Mouse (Mus musculus): ENCODE measurements around the gene Cd19.

The Cd19 gene

DNA sequence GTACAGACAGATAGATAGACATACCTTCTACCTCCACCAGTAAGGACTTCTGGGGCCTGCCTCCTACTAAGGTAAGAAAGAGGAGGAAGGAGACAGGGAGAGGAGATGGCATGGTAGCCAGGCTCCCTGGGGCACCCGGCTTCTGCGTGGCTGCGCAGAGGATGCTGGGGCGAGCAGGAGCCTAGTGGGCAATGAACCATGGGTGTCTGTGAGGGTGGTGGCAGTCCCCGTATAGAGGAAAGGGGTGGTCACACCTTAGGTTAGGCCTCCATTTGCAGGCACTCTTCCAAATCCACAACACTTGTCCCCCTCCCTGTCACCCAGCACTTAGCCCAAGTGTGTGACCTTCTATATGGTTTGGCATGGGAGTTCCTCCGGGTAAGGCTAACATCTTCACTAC, at the start of gene Cd19:
TSS of gene Cd19 (minus strand) at position 165 of the 400 bp plus-strand sequence.
- no peak for DNase-seq

DNA sequence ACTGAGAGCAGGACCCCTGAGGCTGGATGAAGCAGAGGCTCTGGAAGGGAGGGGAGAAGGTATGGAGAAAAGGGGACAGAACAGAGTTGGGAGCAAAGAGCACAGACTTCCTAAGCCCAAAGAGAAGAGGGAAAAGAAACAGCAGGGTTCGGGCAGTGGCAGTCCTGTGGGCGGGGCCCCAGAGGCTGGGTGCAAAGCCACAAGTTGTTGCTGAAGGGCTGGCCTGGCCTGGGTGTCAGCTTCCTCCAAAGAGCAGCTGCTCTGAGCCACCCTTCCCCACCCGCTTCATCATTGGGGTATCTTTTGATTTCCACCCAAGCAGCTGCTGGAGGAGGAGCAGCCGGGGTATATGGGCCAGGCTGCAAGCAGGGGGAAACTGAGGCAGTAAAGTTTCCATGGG, 49.4 kb upstream of the Cd19 start:
- DNase-seq = peak; percentile 47

DNA sequence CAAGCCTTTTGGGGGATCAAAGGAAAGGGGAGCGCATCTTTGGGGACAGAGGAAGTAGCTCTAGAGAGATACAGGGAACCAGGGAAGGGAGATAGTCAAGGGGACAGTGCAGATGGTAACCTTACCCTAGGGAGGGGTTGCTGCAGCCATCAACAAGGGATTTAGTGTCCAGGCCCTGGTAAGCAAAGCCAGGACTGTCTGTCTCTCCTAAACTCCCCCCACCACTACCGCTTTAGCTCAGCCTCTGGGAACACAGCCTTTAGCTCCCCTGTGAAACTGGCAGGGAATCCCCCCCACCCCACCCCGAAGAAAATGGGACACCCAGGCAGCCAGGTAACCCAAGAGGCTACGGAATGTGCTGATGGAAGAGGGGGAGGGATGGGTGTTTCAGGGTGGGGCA, 48.9 kb upstream of the Cd19 start:
- no peak for DNase-seq

DNA sequence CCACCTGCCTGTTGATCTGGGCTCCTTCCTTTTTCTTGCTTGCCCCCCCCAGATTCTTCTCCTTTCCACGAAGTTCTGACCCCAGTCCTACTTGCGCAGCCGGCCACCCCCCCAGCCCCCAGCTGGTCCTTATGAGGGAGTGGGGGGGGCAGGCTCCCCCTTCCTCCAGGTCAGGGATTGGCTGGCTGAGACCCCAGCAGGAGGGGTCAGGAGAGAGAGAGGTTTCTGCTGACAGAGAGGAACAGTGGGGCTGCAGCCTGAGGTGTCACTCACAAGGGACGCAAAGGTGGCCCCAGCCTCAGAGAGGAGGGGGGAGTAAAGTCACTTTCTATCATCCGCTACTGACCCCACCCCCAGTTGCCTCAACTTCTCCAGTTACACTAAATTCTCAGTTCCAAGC, 48.3 kb upstream of the Cd19 start, which contains the start of gene Atp2a1:
TSS of gene Atp2a1 (minus strand) at position 105 of the 400 bp plus-strand sequence.
- no peak for DNase-seq

DNA sequence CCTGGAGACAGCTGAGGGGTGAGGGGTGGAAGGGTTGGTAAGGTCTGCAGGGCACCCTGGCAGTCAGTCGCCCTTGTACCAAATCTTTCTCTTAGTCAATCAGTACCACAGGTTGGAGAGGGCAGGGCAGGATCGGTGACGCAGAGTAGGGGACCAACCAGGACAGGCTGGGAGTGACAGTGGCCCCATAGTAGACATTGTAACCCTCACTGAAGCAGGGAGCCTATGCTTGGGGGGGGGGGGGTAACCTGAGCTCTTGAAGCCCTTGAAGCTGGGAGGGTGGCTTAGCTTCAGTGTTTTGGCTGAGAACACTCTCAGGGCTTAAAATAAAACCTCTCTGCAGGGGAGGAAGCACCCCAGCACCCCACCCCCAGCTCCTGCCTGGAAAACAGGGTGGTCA, 46.9 kb upstream of the Cd19 start:
- no peak for DNase-seq

DNA sequence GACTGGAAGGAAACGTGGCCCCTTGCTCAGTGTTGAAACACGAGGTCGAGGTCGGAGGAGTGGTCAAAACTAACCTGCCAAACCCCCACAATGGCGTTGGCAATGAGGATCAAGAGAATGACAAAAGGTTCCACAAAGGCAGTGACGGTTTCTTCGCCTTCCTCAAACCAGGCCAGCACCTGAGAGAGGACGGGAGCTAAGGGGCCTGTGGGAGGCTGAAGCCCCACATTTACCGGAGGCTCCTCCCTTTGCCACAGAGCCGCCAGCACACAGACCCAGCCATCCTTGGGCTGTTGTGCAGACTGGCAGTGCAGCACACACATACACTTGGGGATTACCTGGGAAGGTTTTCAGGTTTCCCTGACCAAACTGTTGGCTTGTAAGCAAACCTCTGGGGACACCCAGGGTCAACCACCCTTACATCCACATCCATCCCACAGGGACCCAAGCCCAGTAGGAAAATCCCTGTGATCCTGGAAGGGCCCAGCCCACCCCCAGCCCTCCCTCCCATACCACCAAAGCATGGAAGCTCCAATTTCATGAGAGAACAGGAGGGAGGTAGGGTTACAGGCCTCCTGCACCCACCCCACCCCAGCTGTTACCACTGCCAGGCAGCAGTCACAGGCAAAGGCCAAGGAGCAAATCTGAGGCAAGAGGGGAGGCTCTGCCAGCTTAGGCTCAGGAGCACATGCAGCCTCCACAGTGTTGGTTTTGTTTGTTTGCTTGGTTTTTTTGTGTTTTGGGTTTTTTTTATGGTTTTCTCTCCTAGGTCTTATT, 46.1 kb upstream of the Cd19 start:
- DNase-seq = no peak

DNA sequence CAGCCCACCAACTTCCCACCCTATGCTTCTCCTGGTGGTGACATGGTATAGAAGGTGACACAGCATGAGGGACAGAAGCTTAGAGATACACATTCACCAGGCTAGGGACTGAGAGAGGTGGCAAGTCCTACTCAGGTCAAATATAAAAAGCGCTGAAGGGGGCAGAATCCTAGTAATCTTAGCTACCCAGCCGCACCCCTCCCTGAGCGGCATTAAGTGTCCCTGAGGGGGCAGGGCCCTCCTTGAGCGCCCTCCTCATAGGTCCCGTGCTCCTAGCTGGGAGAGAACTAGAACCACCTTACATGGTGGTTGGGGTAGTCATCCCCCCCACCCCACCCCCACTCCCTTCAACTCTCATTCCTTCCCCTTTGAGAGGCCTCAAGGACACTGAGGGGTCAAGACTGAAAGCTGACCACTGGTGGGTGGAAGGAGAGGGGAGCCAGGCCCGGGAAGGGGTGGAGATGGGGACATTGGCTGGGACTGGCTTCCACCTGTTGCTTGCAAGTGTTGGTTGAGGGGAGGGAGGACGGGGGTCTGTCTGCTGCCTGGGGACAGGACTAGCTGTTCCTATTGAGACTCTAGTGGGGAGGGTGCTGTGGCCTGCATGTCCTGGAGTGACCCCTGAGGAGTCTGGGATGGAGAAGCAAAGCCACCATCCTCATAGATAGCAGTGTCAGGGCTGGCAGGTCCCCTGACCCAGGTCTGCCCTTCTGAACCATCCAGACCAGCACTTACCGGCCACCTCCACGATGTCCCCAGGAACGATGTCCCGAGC, 44.3 kb upstream of the Cd19 start:
- DNase-seq = no peak

DNA sequence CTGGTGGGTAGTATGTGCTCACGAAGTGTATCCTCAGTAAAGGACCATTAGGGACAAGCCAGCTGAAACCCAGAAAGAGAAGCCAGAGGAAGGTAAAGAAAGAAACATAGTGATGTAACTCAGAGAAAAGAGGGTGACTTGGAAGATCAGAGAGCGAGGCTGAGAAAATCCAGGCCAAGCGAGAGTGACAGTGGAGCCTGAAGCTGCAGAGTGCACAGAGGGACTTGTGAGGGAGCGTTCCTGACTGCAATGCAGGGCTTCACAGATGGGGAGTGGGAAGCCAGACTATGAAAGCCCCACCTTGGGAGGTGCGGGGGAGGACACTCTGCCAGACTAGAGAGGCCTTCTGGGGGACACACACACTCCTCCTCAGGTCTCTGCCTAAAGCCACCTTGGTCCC, 43.5 kb upstream of the Cd19 start:
- DNase-seq = no peak

DNA sequence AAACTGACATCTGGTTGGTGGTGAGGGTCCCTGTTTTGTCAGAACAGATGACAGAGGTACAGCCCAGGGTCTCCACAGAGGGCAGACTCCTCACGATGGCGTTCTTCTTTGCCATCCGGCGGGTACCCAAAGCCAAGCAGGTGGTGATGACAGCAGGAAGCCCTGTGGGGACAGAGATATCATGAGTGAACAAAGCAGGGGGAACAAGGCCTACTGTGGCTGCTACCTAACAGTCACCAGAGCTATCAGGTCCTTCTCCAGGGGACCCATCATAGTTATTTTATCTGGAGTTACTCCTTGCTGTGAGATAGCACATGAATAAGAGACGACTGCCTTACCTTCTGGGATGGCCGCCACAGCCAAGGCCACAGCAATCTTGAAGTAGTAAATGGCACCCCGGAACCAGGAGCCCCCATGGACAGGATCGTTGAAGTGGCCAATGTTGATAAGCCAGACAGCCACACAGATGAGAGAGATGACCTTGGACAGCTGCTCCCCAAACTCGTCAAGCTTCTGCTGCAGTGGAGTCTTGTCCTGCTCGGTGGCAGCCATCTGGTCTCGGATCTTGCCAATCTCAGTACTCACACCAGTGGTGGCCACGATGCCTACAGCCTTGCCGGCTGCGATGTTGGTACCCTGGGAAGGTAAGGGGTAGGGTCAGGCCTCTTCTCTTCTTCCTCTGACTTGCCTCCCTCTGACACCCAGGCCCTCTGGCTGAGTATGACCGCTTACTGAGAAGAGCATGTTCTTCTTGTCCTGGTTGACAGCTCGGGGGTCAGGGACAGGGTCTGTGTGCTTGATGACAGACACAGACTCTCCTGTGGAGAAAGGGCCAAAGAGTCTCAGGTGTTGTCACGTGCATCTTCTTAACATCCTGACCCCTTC, 41.9 kb upstream of the Cd19 start:
- DNase-seq = no peak

DNA sequence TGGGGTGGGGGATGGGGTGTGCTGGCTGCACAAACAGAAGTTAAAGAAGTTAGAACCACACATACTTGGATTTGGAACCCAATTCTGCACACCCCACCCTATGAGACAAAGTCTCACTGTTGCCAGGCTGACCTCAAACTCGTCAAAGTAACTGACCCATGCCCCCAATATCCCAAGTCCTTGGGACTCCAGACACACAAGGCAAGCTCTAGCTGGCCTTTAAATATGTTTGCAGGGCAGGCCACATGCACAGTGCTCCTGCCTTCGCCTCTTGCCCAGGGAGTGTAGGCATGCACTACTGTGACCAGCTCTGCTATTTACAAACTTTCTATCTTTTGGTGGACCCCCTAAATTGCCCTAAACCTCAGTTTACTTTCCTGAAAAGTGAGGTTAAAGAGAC, 40.6 kb upstream of the Cd19 start:
- DNase-seq = no peak

DNA sequence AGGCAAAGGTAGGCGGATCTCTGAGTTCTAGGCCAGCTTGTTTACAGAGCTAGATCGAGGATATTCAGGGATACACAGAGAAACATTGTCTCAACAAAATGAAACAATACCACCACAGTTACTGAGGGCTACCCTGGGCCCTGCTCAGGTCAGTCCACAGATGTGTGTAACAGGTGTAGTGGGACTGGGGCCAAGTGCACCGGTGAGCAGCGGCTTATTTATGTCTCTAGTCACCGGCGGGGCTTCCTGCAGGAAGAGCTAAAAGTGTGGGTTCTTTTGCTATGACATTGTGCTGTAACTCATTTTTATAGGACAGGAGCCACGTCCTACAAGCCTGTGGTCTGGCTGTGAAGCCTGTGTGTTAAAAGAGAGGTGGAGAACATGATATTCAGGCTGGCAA, 39.2 kb upstream of the Cd19 start:
- DNase-seq = no peak

DNA sequence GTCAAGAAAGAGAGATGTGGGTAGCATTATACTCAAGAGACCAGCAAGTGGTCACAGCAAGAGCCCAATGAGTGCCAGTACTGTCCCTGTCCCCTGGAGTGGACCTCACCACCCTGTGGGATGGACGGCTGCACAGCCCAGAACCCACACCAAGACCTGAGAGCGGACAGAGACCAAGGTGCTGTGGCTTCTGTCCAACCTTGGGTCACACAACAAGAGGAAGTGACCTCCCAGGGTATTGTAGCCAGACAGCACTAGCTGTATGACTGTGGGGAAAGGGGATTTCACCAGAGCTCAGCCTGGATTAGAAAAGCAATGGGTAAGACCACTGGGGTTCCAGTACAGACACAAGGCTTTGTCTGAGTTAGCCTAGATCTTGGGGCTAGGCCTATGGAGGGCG, 37.6 kb upstream of the Cd19 start:
- DNase-seq = no peak

DNA sequence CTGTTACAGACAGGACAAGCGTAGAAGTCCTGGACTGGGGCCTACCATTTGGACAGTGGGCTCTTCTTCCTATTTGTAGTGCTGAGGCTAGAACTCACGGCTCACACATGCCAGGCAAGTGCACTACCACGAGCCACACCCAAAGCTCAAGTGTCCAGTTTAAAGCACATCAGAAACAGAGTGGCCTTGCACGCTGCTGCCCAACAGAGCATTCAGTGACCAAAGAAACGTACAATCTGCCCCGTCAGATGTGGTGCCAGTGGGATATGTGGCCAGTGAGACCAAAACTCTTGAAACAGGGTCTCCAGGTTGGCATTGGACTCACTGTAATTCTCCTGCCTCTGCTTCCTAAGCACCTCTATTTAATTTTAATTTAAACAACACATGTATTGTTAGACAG, 36.0 kb upstream of the Cd19 start:
- no peak for DNase-seq

DNA sequence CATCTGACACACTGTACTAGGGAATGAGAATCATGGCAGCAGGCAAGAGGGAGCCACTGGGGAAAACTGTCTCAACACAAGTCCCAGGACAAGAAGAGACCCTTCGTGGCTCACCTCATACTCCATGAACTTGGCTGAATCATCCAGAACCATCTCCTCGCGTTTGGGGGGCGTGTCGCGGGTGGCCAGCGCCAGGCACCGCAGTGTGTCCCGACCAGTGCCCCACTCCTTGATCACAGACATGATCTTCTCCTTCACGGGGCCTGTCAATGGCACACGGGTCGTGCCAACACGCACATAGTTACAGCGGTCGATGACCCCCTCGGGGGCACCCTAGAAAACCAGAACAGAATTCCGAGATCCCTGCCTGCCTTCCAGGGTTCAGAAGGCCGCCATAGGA, 35.3 kb upstream of the Cd19 start:
- DNase-seq = no peak

DNA sequence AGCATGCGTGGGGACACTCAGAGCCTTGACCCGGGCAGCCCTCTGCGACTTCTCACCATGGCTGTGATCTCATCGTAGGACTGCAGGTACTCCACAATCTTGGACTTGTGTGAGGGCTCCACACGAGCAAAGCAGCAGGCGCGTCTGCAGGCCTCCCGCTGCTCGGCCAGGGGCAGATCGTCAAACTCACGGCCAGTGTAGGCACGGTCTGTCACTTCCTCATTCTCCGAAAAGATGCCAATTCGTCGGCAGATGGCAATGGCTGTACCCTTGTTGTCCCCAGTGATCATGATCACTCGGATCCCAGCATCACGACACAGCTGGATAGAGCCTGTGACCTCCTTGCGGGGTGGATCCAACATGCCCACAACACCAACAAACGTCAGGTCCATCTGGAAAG, 33.8 kb upstream of the Cd19 start:
- no peak for DNase-seq

DNA sequence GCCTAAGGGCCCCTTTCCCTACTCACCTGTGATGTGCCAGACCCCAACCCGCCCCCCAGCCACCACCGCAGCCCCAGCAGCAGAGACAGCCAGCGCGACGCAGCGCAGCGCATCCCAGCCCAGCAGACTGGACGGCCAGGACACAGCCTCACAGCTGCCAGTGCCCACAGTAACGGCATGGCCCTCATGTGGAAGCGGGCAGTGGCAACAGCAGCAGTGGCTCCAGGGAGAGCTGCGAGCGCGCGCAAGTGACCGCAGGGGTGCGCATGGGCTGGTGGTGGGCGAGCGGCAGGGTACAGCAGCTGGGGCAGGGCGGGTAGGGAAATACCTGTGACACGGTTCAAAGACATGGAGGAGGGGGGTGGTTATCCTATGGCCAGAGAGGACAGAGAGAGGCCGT, 31.5 kb upstream of the Cd19 start:
- DNase-seq = no peak

DNA sequence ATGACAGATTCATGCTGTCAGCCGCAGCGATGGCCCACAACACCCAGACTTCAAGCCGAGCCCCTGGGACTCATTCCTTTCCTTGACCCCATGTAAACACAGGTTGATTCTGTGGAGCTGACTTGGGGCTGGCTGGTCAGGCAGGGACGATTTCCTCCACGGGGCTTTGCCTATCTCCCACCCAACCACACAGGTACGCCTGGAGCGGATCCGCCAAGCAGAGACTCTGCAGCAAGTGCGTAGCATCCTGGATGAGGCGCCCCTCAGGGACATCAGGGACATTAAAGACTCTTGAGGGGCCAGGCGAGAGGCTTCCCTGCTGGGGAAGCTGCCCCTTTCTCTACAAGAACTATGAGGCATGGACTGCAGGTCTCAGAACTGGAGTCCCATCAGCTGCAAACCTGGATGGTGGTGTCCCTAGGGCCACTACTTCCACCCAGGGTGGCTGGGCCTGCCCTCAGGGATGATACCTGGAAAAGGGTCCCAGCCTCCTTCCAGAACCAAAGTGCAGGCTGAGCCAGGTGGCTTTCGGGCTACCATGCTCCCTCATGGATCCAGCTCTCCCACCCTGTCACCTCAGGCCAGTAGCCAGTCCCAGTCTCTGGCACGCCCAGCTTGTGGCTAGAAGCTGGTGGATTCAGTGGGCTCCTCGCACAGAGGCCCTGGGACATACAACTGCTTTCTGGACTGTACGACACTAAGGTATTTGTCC, 30.6 kb upstream of the Cd19 start:
- no peak for DNase-seq

DNA sequence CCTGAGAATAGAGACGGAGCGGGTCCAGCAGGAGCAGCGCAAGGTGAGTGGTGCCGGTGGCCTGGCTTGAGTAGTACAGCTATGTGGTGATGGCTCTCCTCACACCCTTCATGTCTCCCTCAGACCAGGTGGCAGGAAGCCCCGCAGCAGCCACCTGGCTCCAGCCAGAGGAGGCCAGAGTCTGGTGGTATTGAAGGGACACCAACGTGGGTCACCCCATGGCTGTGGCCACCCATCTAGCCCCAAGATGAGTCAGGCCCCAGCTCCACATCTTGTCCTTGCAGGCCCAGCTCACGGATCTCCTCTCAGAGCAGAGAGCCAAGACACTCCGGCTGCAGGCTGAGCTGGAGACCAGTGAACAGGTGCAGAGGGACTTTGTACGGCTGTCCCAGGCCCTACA, 29.8 kb upstream of the Cd19 start:
- no peak for DNase-seq

DNA sequence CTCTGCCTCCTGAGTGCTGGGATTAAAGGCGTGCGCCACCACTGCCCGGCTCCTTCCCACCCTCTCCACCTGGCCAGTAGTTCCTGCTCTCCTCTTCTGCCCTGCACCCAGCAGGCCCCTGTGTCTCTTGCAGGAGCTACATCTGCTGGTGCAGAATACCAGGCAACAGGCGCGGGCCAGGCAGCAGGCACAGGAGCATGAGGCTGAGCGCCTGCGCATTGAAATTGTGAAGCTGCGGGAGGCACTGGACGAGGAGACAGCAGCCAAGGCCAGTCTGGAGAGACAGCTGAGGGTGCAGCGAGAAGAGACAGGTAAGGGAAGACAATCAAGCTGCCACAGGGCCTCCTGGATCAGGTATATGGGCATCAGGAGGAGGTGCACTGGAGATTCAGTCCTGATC, 29.3 kb upstream of the Cd19 start:
- DNase-seq = no peak

DNA sequence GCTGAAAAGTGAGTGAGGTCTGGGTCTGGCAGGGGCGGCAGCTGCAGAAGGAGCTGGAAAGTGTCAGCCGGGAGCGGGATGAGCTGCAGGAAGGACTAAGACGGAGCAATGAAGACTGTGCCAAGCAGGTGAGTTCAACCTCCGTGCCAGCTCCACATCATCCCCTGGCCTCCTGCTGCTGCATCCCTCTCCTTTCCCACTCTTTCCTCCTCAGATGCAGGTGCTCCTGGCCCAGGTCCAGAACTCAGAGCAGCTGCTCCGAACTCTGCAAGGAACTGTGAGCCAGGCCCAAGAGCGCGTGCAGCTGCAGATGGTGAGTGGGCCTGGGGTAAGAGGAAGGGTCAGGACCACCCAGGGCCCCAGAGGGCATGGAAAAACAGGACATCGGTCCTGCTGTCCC, 25.4 kb upstream of the Cd19 start:
- no peak for DNase-seq

DNA sequence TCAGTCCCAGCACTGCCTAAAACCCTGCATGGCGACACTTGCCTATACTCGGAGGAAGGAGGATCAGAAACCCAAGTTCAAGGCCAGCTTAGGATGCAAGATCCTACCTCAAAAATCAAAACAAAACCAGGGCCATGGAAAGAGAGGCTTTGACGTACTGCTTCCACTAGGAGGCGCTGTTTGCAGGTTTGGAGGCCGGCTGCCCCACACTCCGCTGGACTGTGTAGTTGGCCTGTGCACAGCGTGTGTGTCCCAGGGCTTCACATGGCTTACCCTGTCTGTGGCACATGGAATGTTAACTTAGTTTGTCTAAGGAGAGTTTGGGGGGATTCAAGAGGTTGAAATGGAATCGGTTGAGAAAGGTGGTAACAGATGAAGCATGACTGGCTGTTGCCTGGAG, 22.2 kb upstream of the Cd19 start:
- DNase-seq = peak; percentile 64

DNA sequence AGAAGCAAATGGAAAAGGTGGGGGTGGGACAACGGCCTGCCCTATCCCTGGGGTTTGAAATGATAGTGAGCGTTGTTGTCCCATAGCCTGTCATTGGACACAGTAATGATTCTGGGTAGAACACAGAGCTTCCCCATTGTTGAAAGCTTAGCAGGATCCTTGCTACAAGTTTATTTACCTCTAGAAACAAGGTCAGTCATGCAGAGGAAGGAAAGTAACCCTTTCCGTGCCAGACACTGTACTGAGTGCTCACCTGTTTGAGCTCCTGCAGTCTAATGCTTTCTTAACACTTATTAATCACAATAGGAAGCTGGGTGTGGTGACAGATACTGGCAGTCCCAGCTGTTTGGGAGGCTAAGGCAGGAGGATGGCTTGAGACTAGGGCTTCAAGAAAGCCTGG, 21.1 kb upstream of the Cd19 start:
- DNase-seq = no peak

DNA sequence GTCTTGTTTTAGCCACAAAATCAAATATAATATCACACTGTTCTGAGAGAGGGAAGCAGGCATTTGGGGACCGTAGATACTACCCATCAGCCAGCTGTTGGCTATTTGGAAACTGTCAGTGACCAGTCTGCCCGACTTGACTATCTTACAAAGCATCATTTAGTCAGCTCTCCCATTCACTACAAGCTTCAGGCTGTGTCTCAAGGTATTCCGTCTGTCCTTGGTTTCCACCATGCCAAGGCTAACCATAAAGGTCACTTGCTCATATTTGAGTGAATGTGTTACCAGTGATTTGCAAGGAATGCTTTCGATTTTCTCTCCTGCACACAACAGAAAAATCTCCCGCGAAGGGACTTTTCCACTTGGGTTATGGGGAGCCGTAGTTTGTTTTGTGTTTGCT, 20.0 kb upstream of the Cd19 start:
- no peak for DNase-seq
